Mouse (Mus musculus): Measurements from ENCODE around the gene Cxcl14. TPM values are rescaled to one million over a fixed set of nuclear protein-coding genes. Genes with fewer than 3 reads are reported as not detected.

The Cxcl14 gene
- total RNA-seq, 2 experiments from 2014 or later, result 0.20 to 0.24 TPM

GRCm38 (mm10) chr13:56289261-56289660, 7.1 kb downstream of the Cxcl14 start:
- DNase-seq, result no peak

GRCm38 (mm10) chr13:56288601-56289000, 7.8 kb downstream of the Cxcl14 start:
- no peak for DNase-seq

- no peak for DNase-seq
These were observed 9.3 kb downstream of the Cxcl14 start for GRCm38 (mm10) chr13:56287091-56287490.

- DNase-seq, result no peak
These were observed 13.0 kb downstream of the Cxcl14 start for GRCm38 (mm10) chr13:56283321-56283720.

- DNase-seq, result no peak
These were observed 16.0 kb downstream of the Cxcl14 start for GRCm38 (mm10) chr13:56280356-56280755.

GRCm38 (mm10) chr13:56279439-56279838, 16.9 kb downstream of the Cxcl14 start:
- DNase-seq, result peak; percentile 88

GRCm38 (mm10) chr13:56275171-56275570, 21.2 kb downstream of the Cxcl14 start:
- no peak for DNase-seq

- no peak for DNase-seq
These were observed 26.2 kb downstream of the Cxcl14 start for GRCm38 (mm10) chr13:56270124-56270523.

- no peak for DNase-seq
These were observed 29.0 kb downstream of the Cxcl14 start for GRCm38 (mm10) chr13:56267396-56267795.

GRCm38 (mm10) chr13:56266435-56266834, 29.9 kb downstream of the Cxcl14 start:
- peak; percentile 33 for DNase-seq

- DNase-seq, result no peak
These were observed 30.7 kb downstream of the Cxcl14 start for GRCm38 (mm10) chr13:56265661-56266060.

GRCm38 (mm10) chr13:56262269-56262668, 34.1 kb downstream of the Cxcl14 start:
- no peak for DNase-seq

GRCm38 (mm10) chr13:56260344-56260780, 36.0 kb downstream of the Cxcl14 start:
- no peak for DNase-seq

- no peak for DNase-seq
These were observed 36.5 kb downstream of the Cxcl14 start for GRCm38 (mm10) chr13:56259926-56260250.

GRCm38 (mm10) chr13:56259021-56259925, 37.1 kb downstream of the Cxcl14 start:
- DNase-seq, result no peak

- no peak for DNase-seq
These were observed 37.9 kb downstream of the Cxcl14 start for GRCm38 (mm10) chr13:56258196-56259020.

- no peak for DNase-seq
These were observed 38.7 kb downstream of the Cxcl14 start for GRCm38 (mm10) chr13:56257469-56258153.

GRCm38 (mm10) chr13:56256716-56257299, 39.5 kb downstream of the Cxcl14 start:
- no peak for DNase-seq

- no peak for DNase-seq
These were observed 43.0 kb downstream of the Cxcl14 start for GRCm38 (mm10) chr13:56253379-56253778.

- no peak for DNase-seq
These were observed 43.6 kb downstream of the Cxcl14 start for GRCm38 (mm10) chr13:56252783-56253182.

GRCm38 (mm10) chr13:56251924-56252619, 44.3 kb downstream of the Cxcl14 start, which contains the start of gene Neurog1:
Neurog1 (minus strand) TSS chr13:56252163.
- DNase-seq, result no peak

All from heart, postnatal 4 days (tissue).